Mouse (Mus musculus): Measurements from ENCODE around the gene Gm4952.

GRCm38 (mm10) chr19:12613646-12614045, 13.9 kb downstream of the Gm4952 start:
- TF ChIP-seq POLR2A (IDR thresholded peaks at IDR 0.05; ENCODE audit: extremely low read depth, insufficient read depth, low read length) = no peak
- no peak for TF ChIP-seq CTCF (IDR thresholded peaks at IDR 0.05; ENCODE audit: extremely low read depth, insufficient read depth, low read length)

Data from cortical plate, adult 2 months (tissue).